Mouse (Mus musculus): Measurements from ENCODE around the gene Serpinc1. TPM values are rescaled to one million over a fixed set of nuclear protein-coding genes. Genes with fewer than 3 reads are reported as not detected.
"Not testable (repeated sequence)": the region's sequence is repeated elsewhere in the genome, so short reads cannot be mapped to it uniquely, and the experiment has no call there.

The Serpinc1 gene
- total RNA-seq, 1 experiment = 0.89 TPM

GRCm38 (mm10) chr1:160980537-160981234, 2.3 kb downstream of the Serpinc1 start:
- in situ Hi-C loops (cut with MboI; ENCODE audit: low sequenced_read_pairs in 2 of 2, unreplicated experiment in 2 of 2) = no loop called here
- DNase-seq (ENCODE audit: low read depth, low spot score) = no peak
- TF ChIP-seq CHD2 (IDR thresholded peaks at IDR 0.05; ENCODE audit: low read depth, low read length) (no peak), ZC3H11A (IDR thresholded peaks at IDR 0.05; ENCODE audit: borderline replicate concordance, low read depth, low read length) (no peak), MAFK (IDR thresholded peaks at IDR 0.05; ENCODE audit: insufficient read depth, low read depth, low read length) (no peak), HCFC1 (IDR thresholded peaks at IDR 0.05; ENCODE audit: borderline replicate concordance, insufficient read depth, low read length) (no peak), ZNF384 (IDR thresholded peaks at IDR 0.05; ENCODE audit: low read depth, low read length) (no peak)
- Histone ChIP-seq H3K36me3 (ENCODE audit: control insufficient read depth, insufficient read depth, low read length, poor library complexity, severe bottlenecking) (no peaks in the 10 kb centered on the region), H3K4me3 (ENCODE audit: insufficient read depth in 1 of 2, low read depth in 1 of 2, low read length in 2 of 2, poor library complexity in 1 of 2, severe bottlenecking in 1 of 2) (no peak overlapping the region), H3K27ac (ENCODE audit: insufficient read depth, low read depth, low read length, poor library complexity, severe bottlenecking) (no peak overlapping the region), H3K9ac (ENCODE audit: insufficient read depth, low read depth, low read length, poor library complexity, severe bottlenecking) (no peak overlapping the region), H3K4me1 (ENCODE audit: control insufficient read depth in 2 of 2, insufficient read depth in 2 of 2, low read length in 2 of 2, poor library complexity in 1 of 2) (no peaks in the 10 kb centered on the region), H3K9me3 (ENCODE audit: control insufficient read depth, insufficient read depth, low read depth, low read length) (no peaks in the 10 kb centered on the region)

DNA sequence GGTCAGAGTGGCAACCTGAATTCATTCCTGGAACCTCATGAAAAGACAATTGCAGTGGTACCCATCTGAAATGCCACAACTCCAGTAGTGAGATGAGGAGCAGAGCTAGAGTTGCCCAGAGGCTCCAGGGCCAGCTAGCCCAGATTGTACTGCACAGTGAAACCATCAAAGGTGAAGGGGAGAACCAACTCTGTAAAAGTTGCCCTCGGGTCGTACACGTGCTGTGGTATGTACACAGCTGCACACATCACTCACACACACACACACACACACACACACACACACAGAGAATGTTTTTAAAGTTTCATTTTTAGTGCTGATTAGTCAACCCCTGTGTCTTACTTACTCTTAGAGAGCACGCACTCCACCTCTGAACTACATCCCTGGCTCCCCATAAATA, 3.0 kb downstream of the Serpinc1 start:
- H3K27ac ChIP-seq (ENCODE audit: insufficient read depth, low read depth, low read length, poor library complexity, severe bottlenecking) = no peak overlapping the region
- in situ Hi-C loops (cut with MboI; ENCODE audit: low sequenced_read_pairs in 2 of 2, unreplicated experiment in 2 of 2) = no loop called here
- TF ChIP-seq MAFK (IDR thresholded peaks at IDR 0.05; ENCODE audit: insufficient read depth, low read depth, low read length) (no peak), ZNF384 (IDR thresholded peaks at IDR 0.05; ENCODE audit: low read depth, low read length) (no peak), HCFC1 (IDR thresholded peaks at IDR 0.05; ENCODE audit: borderline replicate concordance, insufficient read depth, low read length) (no peak), ZC3H11A (IDR thresholded peaks at IDR 0.05; ENCODE audit: borderline replicate concordance, low read depth, low read length) (no peak), CHD2 (IDR thresholded peaks at IDR 0.05; ENCODE audit: low read depth, low read length) (no peak)

DNA sequence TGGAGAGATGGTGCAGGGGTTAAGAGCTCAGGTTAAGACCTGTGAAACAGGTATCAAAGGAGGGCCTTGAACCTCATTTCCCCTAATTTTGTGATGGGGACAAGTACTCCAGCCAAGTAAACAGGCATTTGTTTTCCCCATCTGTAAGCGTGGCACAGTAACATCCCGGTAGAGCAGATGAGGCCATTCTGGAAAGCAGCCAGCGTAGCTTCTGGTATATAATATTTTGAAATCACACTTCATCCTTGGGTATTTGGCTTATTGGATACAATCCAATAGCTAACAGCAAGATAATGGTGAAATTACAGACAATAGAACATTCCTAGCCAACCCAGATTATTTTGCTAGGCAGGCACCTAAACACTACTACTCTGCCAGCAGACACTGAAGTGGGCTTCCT, 4.5 kb downstream of the Serpinc1 start:
- H3K4me3 ChIP-seq (ENCODE audit: insufficient read depth in 1 of 2, low read depth in 1 of 2, low read length in 2 of 2, poor library complexity in 1 of 2, severe bottlenecking in 1 of 2) = no peak overlapping the region
- no peak overlapping the region for H3K27ac ChIP-seq (ENCODE audit: insufficient read depth, low read depth, low read length, poor library complexity, severe bottlenecking)
- no peaks in the 10 kb centered on the region for H3K36me3 ChIP-seq (ENCODE audit: control insufficient read depth, insufficient read depth, low read length, poor library complexity, severe bottlenecking)
- in situ Hi-C loops (cut with MboI; ENCODE audit: low sequenced_read_pairs in 2 of 2, unreplicated experiment in 2 of 2) = no loop called here
- no peak overlapping the region for H3K9ac ChIP-seq (ENCODE audit: insufficient read depth, low read depth, low read length, poor library complexity, severe bottlenecking)
- TF ChIP-seq ZC3H11A (IDR thresholded peaks at IDR 0.05; ENCODE audit: borderline replicate concordance, low read depth, low read length) (no peak), ZNF384 (IDR thresholded peaks at IDR 0.05; ENCODE audit: low read depth, low read length) (no peak), CHD2 (IDR thresholded peaks at IDR 0.05; ENCODE audit: low read depth, low read length) (no peak), MAFK (IDR thresholded peaks at IDR 0.05; ENCODE audit: insufficient read depth, low read depth, low read length) (no peak), HCFC1 (IDR thresholded peaks at IDR 0.05; ENCODE audit: borderline replicate concordance, insufficient read depth, low read length) (no peak)
- no peaks in the 10 kb centered on the region for H3K9me3 ChIP-seq (ENCODE audit: control insufficient read depth, insufficient read depth, low read depth, low read length)
- H3K4me1 ChIP-seq (ENCODE audit: control insufficient read depth in 2 of 2, insufficient read depth in 2 of 2, low read length in 2 of 2, poor library complexity in 1 of 2) = no peaks in the 10 kb centered on the region
- no peak for DNase-seq (ENCODE audit: low read depth, low spot score)

More for the DNA sequence above, 3.0 kb downstream of the Serpinc1 start:
- Histone ChIP-seq H3K4me3 (ENCODE audit: insufficient read depth in 1 of 2, low read depth in 1 of 2, low read length in 2 of 2, poor library complexity in 1 of 2, severe bottlenecking in 1 of 2) (no peak overlapping the region), H3K36me3 (ENCODE audit: control insufficient read depth, insufficient read depth, low read length, poor library complexity, severe bottlenecking) (no peaks in the 10 kb centered on the region), H3K9me3 (ENCODE audit: control insufficient read depth, insufficient read depth, low read depth, low read length) (no peaks in the 10 kb centered on the region), H3K4me1 (ENCODE audit: control insufficient read depth in 2 of 2, insufficient read depth in 2 of 2, low read length in 2 of 2, poor library complexity in 1 of 2) (no peaks in the 10 kb centered on the region), H3K9ac (ENCODE audit: insufficient read depth, low read depth, low read length, poor library complexity, severe bottlenecking) (no peak overlapping the region)
- DNase-seq (ENCODE audit: low read depth, low spot score) = no peak

DNA sequence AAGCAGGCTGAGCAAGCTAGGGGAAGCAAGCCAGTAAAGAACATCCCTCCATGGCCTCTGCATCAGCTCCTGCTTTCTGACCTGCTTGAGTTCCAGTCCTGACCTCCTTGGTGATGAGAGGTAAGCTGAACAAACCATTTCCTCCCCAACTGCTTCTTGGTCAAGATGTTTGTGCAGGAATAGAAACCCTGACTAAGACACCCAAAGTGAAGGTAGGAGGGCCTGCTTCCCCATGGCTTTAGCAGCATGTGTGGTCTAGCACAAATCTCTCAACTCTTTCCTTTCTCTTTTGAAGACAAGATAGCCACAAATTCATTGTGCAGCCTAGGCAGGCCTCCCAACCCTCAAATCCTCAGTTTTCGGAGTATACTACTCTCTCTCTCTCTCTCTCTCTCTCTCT, 6.3 kb downstream of the Serpinc1 start:
- H3K9ac ChIP-seq (ENCODE audit: insufficient read depth, low read depth, low read length, poor library complexity, severe bottlenecking); DNase-seq (ENCODE audit: low read depth, low spot score); H3K27ac ChIP-seq (ENCODE audit: insufficient read depth, low read depth, low read length, poor library complexity, severe bottlenecking); H3K4me3 ChIP-seq (ENCODE audit: insufficient read depth in 1 of 2, low read depth in 1 of 2, low read length in 2 of 2, poor library complexity in 1 of 2, severe bottlenecking in 1 of 2); H3K9me3 ChIP-seq (ENCODE audit: control insufficient read depth, insufficient read depth, low read depth, low read length); H3K4me1 ChIP-seq (ENCODE audit: control insufficient read depth in 2 of 2, insufficient read depth in 2 of 2, low read length in 2 of 2, poor library complexity in 1 of 2); H3K36me3 ChIP-seq (ENCODE audit: control insufficient read depth, insufficient read depth, low read length, poor library complexity, severe bottlenecking); in situ Hi-C loops (cut with MboI; ENCODE audit: low sequenced_read_pairs in 2 of 2, unreplicated experiment in 2 of 2): not testable (repeated sequence)

GRCm38 (mm10) chr1:160985477-160985876, 7.1 kb downstream of the Serpinc1 start:
- TF ChIP-seq HCFC1 (IDR thresholded peaks at IDR 0.05; ENCODE audit: borderline replicate concordance, insufficient read depth, low read length) (no peak), ZC3H11A (IDR thresholded peaks at IDR 0.05; ENCODE audit: borderline replicate concordance, low read depth, low read length) (no peak), ZNF384 (IDR thresholded peaks at IDR 0.05; ENCODE audit: low read depth, low read length) (no peak)
- H3K4me1 ChIP-seq (ENCODE audit: control insufficient read depth in 2 of 2, insufficient read depth in 2 of 2, low read length in 2 of 2, poor library complexity in 1 of 2) = no peaks in the 10 kb centered on the region
- no peaks in the 10 kb centered on the region for H3K36me3 ChIP-seq (ENCODE audit: control insufficient read depth, insufficient read depth, low read length, poor library complexity, severe bottlenecking)
- DNase-seq (ENCODE audit: low read depth, low spot score) = no peak
- no peaks in the 10 kb centered on the region for H3K9me3 ChIP-seq (ENCODE audit: control insufficient read depth, insufficient read depth, low read depth, low read length)
- H3K9ac ChIP-seq (ENCODE audit: insufficient read depth, low read depth, low read length, poor library complexity, severe bottlenecking) = no peak overlapping the region
- no peak overlapping the region for H3K4me3 ChIP-seq (ENCODE audit: insufficient read depth in 1 of 2, low read depth in 1 of 2, low read length in 2 of 2, poor library complexity in 1 of 2, severe bottlenecking in 1 of 2)
- in situ Hi-C loops (cut with MboI; ENCODE audit: low sequenced_read_pairs in 2 of 2, unreplicated experiment in 2 of 2) = no loop called here
- no peak overlapping the region for H3K27ac ChIP-seq (ENCODE audit: insufficient read depth, low read depth, low read length, poor library complexity, severe bottlenecking)
